Mouse (Mus musculus) lung, postnatal 25 days (tissue): ENCODE measurements at regions not wholly inside any gene's neighbourhood (a gene's known extent, or its start where the extent isn't known, plus 50 kb on each side); places are given as distances from the start of the nearest gene placed in this dataset.

Experiments
- DNase-seq: peaks from one replicate; pipeline ENCODE4 v3.0.0; 2022; ENCODE audit warnings: low spot score

GRCm38 (mm10) chr3:40470101-40470500, 61.0 kb upstream of the Intu start:
- DNase-seq: no peak

- no peak for DNase-seq
Measured at GRCm38 (mm10) chr3:40472766-40473165, 58.3 kb upstream of the Intu start.

- no peak for DNase-seq
Measured at GRCm38 (mm10) chr3:40480258-40480951, 50.7 kb upstream of the Intu start.
